Mouse (Mus musculus) frontal cortex, postnatal 36 days (tissue): Measurements from ENCODE around the gene Arnt.
"Not testable (repeated sequence)": the region's sequence is repeated elsewhere in the genome, so short reads cannot be mapped to it uniquely, and the experiment has no call there.

Source experiments
- DNase-seq, 2 experiments: peaks; one replicate each; pipeline ENCODE4 v3.0.0; 2022; ENCODE audit warnings: low spot score in 2 of 2

Gene Arnt

GRCm38 (mm10) chr3:95526622-95527211 is 92.5 kb downstream of the Arnt start, which contains the start of gene Ctss:
TSS of gene Ctss (plus strand) at chr3:95526786.
- DNase-seq: no peak

GRCm38 (mm10) chr3:95529814-95530213 is 95.6 kb downstream of the Arnt start:
- no peak for DNase-seq

GRCm38 (mm10) chr3:95531025-95531424 is 96.8 kb downstream of the Arnt start:
- DNase-seq: no peak

- DNase-seq: no peak
These were observed 99.2 kb downstream of the Arnt start for GRCm38 (mm10) chr3:95533364-95533763.

GRCm38 (mm10) chr3:95534927-95535326 is 100.7 kb downstream of the Arnt start:
- no peak for DNase-seq

GRCm38 (mm10) chr3:95538936-95539335 is 104.7 kb downstream of the Arnt start:
- DNase-seq: no peak

GRCm38 (mm10) chr3:95539837-95540236 is 105.6 kb downstream of the Arnt start:
- DNase-seq: no peak

GRCm38 (mm10) chr3:95541186-95541585 is 107.0 kb downstream of the Arnt start:
- DNase-seq: not testable (repeated sequence)

GRCm38 (mm10) chr3:95542171-95542570 is 108.0 kb downstream of the Arnt start:
- DNase-seq: no peak

GRCm38 (mm10) chr3:95542981-95543380 is 108.8 kb downstream of the Arnt start:
- DNase-seq: no peak
